Mouse (Mus musculus) regulatory T cell (primary cell): ENCODE data around the gene Gm45713.

Experiments used
- in situ Hi-C: fragments of 300-600 bp; cut with MboI, MseI; formaldehyde crosslinking; loops from one replicate; pipeline ENCODE4 v1.15.1; 2025; ENCODE audit warnings: high pct_unique_total_duplicates

The Gm45713 gene

DNA sequence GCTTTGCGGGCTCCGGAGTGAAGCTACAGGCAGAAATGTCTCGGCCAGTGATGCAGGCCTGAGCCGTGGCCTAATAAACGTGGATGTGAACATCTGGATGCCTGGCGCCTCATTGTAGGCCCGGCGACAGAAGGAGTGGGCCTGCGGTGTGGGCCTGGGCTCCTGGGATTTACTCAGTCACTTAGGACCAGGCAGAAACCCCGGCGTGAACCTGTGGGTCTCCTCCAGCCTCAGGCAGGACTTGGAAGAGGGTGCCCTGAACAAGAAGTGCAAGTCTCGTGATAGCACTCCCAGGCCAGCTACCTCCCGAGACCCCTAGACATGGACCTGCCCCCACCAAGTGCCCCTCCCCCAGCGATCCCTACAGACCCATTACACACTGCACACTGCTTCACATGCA lies 58.7 kb downstream of the Gm45713 start:
- in situ Hi-C loops, result no loop called here

DNA sequence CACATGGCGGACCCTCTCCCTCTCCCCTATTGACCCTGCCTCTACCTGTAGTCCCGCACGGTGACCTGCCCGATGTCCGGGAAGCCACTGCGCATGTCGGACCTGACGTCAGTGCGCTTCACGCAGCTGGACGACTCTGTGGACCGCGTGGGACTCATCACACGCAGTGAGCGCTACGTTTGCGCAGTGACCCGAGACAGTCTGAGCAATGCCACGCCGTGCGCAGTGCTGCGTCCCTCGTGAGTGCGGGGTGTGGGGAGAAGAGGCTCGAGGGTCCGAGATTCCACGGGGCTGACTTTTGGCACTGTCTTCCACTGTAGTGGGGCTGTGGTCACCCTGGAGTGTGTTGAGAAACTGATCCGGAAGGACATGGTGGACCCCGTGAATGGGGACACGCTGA lies 59.5 kb downstream of the Gm45713 start:
- in situ Hi-C loops, result no loop called here
